Mouse (Mus musculus): ENCODE measurements at regions not wholly inside any gene's neighbourhood (a gene's known extent, or its start where the extent isn't known, plus 50 kb on each side); places are given as distances from the start of the nearest gene placed in this dataset.
"Not testable (repeated sequence)": the region's sequence is repeated elsewhere in the genome, so short reads cannot be mapped to it uniquely, and the experiment has no call there.

DNA sequence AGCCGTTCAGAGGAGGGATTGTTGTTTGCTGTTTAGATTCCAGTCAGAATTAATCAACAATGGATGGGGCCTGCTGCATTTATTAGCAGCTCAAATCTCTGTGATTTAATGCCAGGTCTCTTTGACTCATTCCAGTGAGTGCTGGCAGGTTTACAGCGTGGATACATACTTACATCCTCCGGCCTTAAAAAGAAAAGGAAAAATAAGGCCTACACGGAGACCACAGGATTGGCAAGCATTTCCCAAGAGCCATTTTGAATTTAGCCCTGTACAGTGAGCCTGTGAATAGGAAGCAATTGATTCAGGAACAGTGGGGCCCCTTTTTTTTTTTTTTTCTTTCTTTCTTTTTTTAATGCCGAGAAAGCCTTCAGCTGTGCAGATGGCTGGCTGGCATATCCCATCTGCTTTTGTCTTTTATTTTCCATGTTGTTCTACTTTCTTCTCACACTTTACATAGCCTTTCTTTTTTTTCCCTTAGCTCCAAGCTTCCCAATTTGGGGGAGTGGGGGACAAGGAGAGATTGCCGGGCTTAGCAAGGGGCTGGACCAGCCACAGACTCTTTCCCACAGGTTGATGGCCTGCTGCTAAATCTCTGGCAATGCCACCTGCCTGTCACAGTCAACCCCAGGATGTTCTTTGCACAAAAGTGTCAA is 92.6 kb upstream of the Gm5148 start:
- DNase-seq (ENCODE audit: low spot score) = no peak
- H3K4me3 ChIP-seq = no peak overlapping the region
- 74% methylated on average over 6 of the region's 6 CpGs for WGBS
- H3K27ac ChIP-seq = no peak overlapping the region
- H3K36me3 ChIP-seq = no peaks in the 10 kb centered on the region
- H3K27me3 ChIP-seq (ENCODE audit: insufficient read depth, poor library complexity, severe bottlenecking) = 0 out of 2 replicates have a peak, but pooled peaks cover 5% of the 10 kb centered on the region
- H3K4me1 ChIP-seq (replicated peaks) = 0 out of 2 replicates have a peak, but pooled peaks cover 5% of the 10 kb centered on the region
- H3K9me3 ChIP-seq = no peaks in the 10 kb centered on the region

DNA sequence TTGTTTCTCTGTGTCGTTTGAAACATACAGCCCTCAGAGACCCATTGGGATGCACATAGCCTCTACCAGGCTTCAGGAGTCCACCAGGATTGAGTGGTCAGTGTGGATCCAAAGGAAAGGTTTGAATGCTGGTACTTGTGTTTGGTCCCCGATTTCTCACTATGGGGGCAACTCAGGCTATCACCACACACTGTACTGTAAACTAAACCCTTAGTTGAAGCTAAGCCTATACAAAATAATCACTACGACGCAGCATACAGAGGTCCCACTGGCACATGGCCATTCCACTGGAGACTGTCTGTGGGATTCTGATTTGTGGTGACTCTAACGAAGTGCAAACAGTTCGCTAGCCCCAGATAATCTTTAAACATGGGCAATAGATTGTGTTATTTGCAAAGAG is 91.5 kb upstream of the Gm5148 start:
- DNase-seq (ENCODE audit: low spot score) = no peak

DNA sequence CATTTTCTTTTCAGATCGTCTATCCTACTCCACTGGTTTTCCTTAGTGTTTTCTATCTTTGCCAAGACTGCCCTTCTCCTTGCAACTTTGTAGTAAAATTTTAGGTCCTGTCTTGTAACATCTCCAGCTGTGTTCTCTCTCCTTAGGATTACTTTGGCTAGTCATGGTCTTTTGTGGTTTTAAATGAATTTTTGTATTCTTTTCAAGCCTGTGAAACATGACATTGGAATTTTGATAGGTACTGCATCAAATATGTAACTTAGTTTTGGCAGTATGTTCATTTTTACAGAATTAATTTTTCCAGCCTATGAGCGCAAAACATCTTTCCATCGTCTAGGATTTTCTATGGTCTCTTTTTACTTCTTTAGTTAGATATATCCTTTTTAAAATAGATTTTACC is 88.6 kb upstream of the Gm5148 start:
- Histone ChIP-seq H3K9me3 (no peaks in the 10 kb centered on the region), H3K4me1 (replicated peaks) (no peaks in the 10 kb centered on the region), H3K27me3 (ENCODE audit: insufficient read depth, poor library complexity, severe bottlenecking) (no peaks in the 10 kb centered on the region), H3K4me3 (no peak overlapping the region), H3K27ac (no peak overlapping the region), H3K36me3 (no peaks in the 10 kb centered on the region)
- 92% methylated on average over 3 of the region's 3 CpGs for WGBS
- DNase-seq (ENCODE audit: low spot score) = no peak

More for the DNA sequence above, 91.5 kb upstream of the Gm5148 start:
- 95% methylated on average over 6 of the region's 6 CpGs for WGBS
- 0 out of 2 replicates have a peak, but pooled peaks cover 5% of the 10 kb centered on the region for H3K4me1 ChIP-seq (replicated peaks)
- no peak overlapping the region for H3K4me3 ChIP-seq
- H3K36me3 ChIP-seq = no peaks in the 10 kb centered on the region
- H3K27ac ChIP-seq = no peak overlapping the region
- 0 out of 2 replicates have a peak, but pooled peaks cover 5% of the 10 kb centered on the region for H3K27me3 ChIP-seq (ENCODE audit: insufficient read depth, poor library complexity, severe bottlenecking)
- H3K9me3 ChIP-seq = no peaks in the 10 kb centered on the region

DNA sequence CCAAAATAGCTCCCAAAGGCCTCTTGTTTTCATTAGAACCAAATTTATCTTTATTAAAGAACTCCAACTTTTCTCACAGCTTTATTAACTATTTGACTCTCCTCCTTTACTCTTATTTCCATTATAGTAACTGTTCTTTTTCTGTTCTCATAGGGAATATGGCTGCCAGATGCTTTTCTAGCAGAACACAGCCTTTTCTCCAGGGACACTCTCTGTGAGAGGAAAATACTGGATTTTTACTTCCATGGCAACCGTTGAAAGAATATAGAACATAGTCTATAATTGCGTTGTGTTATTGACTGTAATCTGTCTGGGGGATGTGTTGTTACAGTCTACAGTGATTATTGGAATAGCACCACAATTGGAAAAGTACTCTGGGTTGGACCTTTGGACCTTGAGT is 87.1 kb upstream of the Gm5148 start:
- no peaks in the 10 kb centered on the region for H3K4me1 ChIP-seq (replicated peaks)
- H3K27me3 ChIP-seq (ENCODE audit: insufficient read depth, poor library complexity, severe bottlenecking) = no peaks in the 10 kb centered on the region
- no peaks in the 10 kb centered on the region for H3K9me3 ChIP-seq
- no peak overlapping the region for H3K4me3 ChIP-seq
- no peaks in the 10 kb centered on the region for H3K36me3 ChIP-seq
- no peak overlapping the region for H3K27ac ChIP-seq
- 88% methylated on average over 2 of the region's 2 CpGs for WGBS
- DNase-seq (ENCODE audit: low spot score) = no peak

DNA sequence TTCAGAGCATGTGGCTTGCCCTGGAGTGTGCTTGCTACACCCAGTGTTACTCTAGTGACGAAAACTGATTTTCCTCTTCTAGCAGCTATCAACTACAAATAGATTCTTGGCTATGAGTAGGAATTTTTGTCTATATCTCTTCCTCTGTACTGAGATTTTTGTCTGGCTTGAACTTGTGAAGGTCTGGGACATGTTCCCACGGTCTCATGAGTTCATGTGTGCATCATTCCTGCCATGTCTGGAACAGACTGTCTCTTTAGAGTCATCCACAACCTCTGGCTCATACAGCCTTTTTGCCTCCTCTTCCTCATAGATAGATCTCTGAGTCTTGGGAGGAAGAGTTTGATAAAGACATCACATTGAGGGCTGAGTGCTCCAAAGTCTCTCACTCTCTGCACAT is 86.5 kb upstream of the Gm5148 start:
- no peak overlapping the region for H3K4me3 ChIP-seq
- DNase-seq (ENCODE audit: low spot score) = no peak
- no peak overlapping the region for H3K27ac ChIP-seq
- no peaks in the 10 kb centered on the region for H3K27me3 ChIP-seq (ENCODE audit: insufficient read depth, poor library complexity, severe bottlenecking)
- WGBS = 92% methylated on average over 2 of the region's 2 CpGs
- no peaks in the 10 kb centered on the region for H3K36me3 ChIP-seq
- H3K4me1 ChIP-seq (replicated peaks) = no peaks in the 10 kb centered on the region
- H3K9me3 ChIP-seq = no peaks in the 10 kb centered on the region

DNA sequence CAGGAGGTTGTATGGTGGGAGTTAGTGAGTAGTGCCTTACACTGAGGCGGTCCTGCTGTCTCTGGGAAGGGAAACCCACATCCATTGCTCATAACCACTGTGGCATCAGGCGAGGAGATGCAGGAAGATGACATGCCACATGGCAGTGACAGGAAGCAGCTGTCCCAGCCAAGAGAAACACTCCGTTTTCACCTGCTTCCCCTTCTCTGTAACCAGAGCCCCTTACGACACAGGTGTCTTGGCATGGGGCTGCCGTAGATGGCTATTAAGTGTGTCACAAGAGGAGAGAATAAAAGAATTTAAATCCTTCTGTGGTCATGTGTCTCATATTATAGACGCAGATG is 81.5 kb upstream of the Gm5148 start:
- H3K9me3 ChIP-seq = no peaks in the 10 kb centered on the region
- no peaks in the 10 kb centered on the region for H3K36me3 ChIP-seq
- no peak overlapping the region for H3K4me3 ChIP-seq
- no peak for DNase-seq (ENCODE audit: low spot score)
- no peaks in the 10 kb centered on the region for H3K4me1 ChIP-seq (replicated peaks)
- H3K27ac ChIP-seq = no peak overlapping the region
- H3K27me3 ChIP-seq (ENCODE audit: insufficient read depth, poor library complexity, severe bottlenecking) = no peaks in the 10 kb centered on the region
- WGBS = 79% methylated on average over 6 of the region's 6 CpGs

DNA sequence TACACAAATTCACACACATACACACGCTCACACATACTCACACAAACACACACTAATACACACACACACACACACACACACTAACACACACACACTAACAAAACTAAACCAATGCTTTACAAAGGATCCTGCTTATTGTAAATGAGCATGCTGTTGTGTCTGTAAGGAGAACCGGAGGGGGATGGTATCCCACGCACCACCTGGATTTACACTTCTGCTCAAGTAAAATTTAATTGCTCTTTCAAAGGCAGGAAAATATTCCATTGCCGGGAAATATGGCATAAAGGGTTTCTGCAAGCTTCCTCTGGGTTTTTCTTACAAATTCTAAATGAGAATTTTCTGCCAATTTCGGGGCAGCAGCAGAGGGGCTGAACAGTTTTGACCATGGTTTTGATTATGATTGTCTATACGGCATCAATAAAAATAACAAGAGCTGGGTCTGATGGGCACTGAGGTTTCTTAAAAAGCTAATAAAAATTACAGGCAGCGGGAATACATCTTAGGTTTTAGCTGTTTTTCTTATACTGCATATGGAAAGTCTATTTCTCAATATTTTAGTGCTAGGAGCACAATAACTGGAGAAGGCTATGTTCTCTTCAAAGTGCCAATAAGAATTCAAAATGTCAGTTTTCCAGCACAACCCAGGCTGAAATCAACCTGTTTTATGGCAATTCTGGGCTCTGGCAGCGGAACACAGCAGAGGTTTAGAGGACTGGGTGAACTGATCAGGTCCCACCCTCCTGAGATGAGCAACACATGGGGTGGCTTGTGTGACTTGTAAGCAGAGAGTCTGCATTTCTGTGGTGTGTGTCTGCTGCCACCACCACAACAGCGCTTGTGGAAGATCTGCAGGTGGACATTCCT is 80.9 kb upstream of the Gm5148 start:
- 90% methylated on average over 9 of the region's 9 CpGs for WGBS
- no peaks in the 10 kb centered on the region for H3K36me3 ChIP-seq
- no peaks in the 10 kb centered on the region for H3K9me3 ChIP-seq
- no peak for DNase-seq (ENCODE audit: low spot score)
- no peak overlapping the region for H3K27ac ChIP-seq
- H3K4me1 ChIP-seq (replicated peaks) = no peaks in the 10 kb centered on the region
- H3K4me3 ChIP-seq = no peak overlapping the region
- no peaks in the 10 kb centered on the region for H3K27me3 ChIP-seq (ENCODE audit: insufficient read depth, poor library complexity, severe bottlenecking)

DNA sequence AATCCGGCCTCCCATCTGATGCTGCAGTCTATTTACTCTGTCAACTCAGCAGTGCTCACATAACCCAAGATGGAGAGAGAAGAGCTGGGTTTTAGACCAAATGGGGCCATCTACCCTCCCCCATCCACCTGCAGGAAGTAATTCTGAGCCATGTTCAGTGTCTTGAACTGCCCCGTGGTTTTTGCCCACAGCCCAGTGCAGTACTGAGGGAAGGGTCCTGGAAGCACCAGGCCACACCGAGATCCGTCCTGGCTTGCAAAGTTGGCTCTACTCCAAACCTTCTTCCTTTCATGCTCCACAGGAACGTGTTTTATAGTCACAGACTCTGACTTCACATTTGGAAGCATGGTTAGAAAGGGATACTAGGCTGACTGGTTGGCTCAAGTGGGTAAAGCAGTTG is 80.0 kb upstream of the Gm5148 start:
- 87% methylated on average over 5 of the region's 5 CpGs for WGBS
- Histone ChIP-seq H3K4me3 (no peak overlapping the region), H3K36me3 (no peaks in the 10 kb centered on the region), H3K4me1 (replicated peaks) (no peaks in the 10 kb centered on the region), H3K9me3 (no peaks in the 10 kb centered on the region), H3K27ac (no peak overlapping the region), H3K27me3 (ENCODE audit: insufficient read depth, poor library complexity, severe bottlenecking) (no peaks in the 10 kb centered on the region)
- DNase-seq (ENCODE audit: low spot score) = no peak

DNA sequence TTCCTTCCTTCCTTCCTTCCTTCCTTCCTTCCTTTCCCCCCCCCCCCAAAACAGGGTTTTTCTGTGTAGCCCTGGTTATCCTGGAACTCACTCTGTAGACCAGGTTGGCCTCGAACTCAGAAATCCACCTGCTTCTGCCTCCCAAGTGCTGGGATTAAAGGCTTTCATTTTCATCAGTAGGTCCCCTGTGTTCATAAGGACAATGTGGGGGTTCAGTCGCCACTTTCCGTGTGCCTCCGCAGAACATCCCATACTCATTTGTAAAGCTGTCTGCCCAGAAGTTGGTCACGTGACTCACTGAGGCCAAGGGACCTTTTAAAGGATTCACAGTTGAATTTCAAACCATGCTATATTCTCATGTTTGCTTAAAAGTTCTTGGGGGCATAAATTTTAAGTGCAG is 79.5 kb upstream of the Gm5148 start:
- not testable (repeated sequence) for DNase-seq (ENCODE audit: low spot score); H3K36me3 ChIP-seq; H3K27me3 ChIP-seq (ENCODE audit: insufficient read depth, poor library complexity, severe bottlenecking); H3K27ac ChIP-seq; H3K4me1 ChIP-seq (replicated peaks); H3K9me3 ChIP-seq; H3K4me3 ChIP-seq
- 95% methylated on average over 5 of the region's 5 CpGs for WGBS

DNA sequence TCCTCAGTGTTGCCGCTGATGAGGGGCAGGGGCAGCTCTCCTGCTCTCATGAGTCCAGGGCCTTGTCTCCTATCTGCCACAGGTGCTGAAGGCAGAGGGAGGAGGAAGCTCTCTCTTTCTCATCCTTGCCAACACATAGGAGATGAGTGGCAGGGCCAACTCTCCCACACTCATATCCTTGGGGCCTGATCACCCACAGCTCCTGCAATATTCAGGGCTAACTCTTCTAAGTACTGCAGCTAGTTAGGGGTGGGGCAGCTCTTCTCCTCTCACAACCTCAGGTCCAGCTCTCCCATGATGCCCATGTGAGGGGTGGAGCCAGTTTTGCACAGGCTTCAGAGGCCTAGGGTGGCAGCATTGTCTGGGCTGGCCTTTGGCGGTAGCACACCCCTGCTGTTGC is 77.3 kb upstream of the Gm5148 start:
- WGBS = 95% methylated on average over 2 of the region's 2 CpGs
- Histone ChIP-seq H3K4me3 (no peak overlapping the region), H3K36me3 (no peaks in the 10 kb centered on the region), H3K9me3 (no peaks in the 10 kb centered on the region), H3K27ac (no peak overlapping the region), H3K4me1 (replicated peaks) (no peaks in the 10 kb centered on the region), H3K27me3 (ENCODE audit: insufficient read depth, poor library complexity, severe bottlenecking) (no peaks in the 10 kb centered on the region)
- no peak for DNase-seq (ENCODE audit: low spot score)

DNA sequence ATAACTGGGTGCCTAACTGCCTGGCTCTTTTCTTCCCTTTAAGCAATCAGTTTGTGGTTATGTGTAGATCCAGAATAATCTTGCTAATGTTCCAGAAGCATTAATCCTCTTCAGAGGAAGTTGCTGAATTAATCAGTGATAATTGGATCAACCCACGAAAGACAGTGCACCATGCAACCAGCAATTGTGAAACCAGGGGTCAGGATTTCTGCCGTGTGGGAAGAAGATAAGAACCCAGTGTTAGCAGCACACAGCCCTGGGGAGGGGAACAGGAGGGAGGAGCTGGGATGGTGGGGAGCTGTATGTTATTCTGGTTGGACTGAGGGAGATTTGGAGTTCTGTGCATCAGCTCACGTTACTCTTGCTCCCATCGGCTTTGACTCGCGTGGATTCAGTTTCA is 75.5 kb upstream of the Gm5148 start:
- no peaks in the 10 kb centered on the region for H3K9me3 ChIP-seq
- WGBS = 80% methylated on average over 6 of the region's 6 CpGs
- H3K4me1 ChIP-seq (replicated peaks) = no peaks in the 10 kb centered on the region
- no peak for DNase-seq (ENCODE audit: low spot score)
- H3K27ac ChIP-seq = no peak overlapping the region
- H3K27me3 ChIP-seq (ENCODE audit: insufficient read depth, poor library complexity, severe bottlenecking) = no peaks in the 10 kb centered on the region
- no peak overlapping the region for H3K4me3 ChIP-seq
- H3K36me3 ChIP-seq = no peaks in the 10 kb centered on the region

DNA sequence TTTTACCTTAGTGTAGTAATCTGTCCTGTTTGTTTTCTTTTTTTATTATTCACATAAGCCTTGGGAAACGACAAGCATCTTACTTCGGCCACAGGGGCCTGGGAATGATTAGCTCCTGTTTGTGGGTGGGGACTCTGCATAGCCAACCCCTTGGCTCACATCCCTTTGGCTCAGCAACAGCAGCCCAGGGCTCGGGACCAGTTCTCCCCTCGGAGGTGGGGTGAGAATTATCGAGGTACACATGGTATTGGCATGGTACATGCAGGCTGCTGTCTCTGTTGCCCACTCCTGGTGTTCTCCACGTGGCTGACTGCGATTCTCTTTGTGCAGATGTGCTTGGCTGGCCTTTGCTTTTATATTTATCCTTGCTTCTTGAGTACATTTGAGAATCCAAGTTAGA is 65.4 kb upstream of the Gm5148 start:
- peaks cover 11% of the 10 kb centered on the region; the same call in 1 of the 2 replicates for H3K27me3 ChIP-seq (ENCODE audit: insufficient read depth, poor library complexity, severe bottlenecking)
- DNase-seq (ENCODE audit: low spot score) = no peak
- H3K4me1 ChIP-seq (replicated peaks) = peaks cover 8% of the 10 kb centered on the region; the same call in 1 of the 2 replicates
- 77% methylated on average over 7 of the region's 7 CpGs for WGBS
- H3K27ac ChIP-seq = no peak overlapping the region
- no peaks in the 10 kb centered on the region for H3K36me3 ChIP-seq
- no peaks in the 10 kb centered on the region for H3K9me3 ChIP-seq
- no peak overlapping the region for H3K4me3 ChIP-seq

DNA sequence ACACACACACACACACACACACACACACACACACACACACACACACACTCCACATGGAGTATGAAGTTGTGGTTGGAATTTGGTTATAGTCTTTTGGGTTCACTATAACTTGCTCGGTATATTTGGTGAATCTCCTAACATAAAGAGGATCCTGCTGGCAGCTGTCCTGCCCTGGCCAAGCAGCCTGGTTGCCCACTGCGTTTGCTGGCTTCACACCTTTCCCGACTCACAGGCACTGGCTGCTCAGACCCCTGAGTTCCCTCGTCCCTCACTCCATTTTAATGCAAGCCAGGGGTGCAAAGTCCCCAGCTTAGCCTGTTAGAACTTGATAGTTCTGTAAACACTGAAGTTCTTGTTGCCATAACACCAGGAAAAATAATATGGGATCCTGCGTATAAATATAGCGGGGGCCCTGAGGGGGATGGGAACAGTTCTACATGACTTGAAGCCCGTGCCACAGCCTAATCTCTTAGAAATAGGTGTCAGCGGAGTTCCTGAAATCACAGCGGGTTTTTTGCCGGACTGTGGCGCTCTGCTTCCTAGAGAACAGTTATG is 64.9 kb upstream of the Gm5148 start:
- no peak for DNase-seq (ENCODE audit: low spot score)
- Histone ChIP-seq H3K27me3 (ENCODE audit: insufficient read depth, poor library complexity, severe bottlenecking) (peaks cover 11% of the 10 kb centered on the region; the same call in 1 of the 2 replicates), H3K27ac (no peak overlapping the region), H3K4me3 (no peak overlapping the region), H3K4me1 (replicated peaks) (peaks cover 8% of the 10 kb centered on the region; the same call in 1 of the 2 replicates), H3K9me3 (no peaks in the 10 kb centered on the region), H3K36me3 (no peaks in the 10 kb centered on the region)
- WGBS = 80% methylated on average over 11 of the region's 11 CpGs
